Mouse (Mus musculus) cortical plate, adult 2 months (tissue): ENCODE results near the gene Gm44973.

ENCODE experiments used
- CTCF ChIP-seq: fragments of 200-500 bp; IDR thresholded peaks from 2 replicates; pipeline ENCODE4 v1.5.1; 2011; ENCODE audit warnings: mild to moderate bottlenecking, control low read depth, low read length; ENCODE audit not compliant: insufficient read depth; ENCODE audit errors: extremely low read depth
- POLR2A ChIP-seq: fragments of 200-500 bp; IDR thresholded peaks from 2 replicates; pipeline ENCODE4 v1.6.1; 2011; ENCODE audit warnings: mild to moderate bottlenecking, low read length, control low read depth; ENCODE audit not compliant: insufficient read depth; ENCODE audit errors: extremely low read depth

DNA sequence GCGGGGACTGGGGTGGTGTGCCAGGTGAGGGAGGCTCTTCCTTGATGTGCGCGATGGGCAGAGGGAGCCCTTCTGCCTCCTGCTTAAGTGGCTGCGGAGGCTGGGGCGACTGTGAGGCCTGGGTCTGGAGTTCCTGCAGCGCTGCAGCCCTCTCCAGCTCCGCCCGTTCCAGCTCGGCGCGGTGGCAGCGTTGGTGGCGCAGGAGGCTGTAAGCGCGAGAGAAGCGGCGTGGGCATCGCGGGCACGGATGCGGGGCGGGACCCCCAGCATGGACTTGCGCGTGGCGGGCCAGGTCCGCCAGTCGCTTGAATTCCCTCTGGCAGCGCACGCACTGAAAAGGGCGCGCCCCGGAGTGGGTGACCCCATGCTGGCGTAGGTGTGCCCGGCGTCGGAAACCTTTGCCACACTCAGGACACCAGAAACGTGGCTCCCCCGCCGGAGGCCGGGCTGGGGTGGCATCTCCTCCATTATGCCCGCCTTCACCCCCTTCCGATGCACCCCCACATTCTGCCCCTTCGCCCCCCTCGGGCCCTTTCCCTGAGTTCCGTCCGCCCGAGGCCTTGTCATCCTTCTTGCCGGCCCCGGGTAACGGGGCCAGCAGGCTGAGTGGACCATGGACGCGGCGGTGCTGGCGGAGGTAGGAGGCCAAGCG is 21.8 kb upstream of the Gm44973 start:
- no peak for TF ChIP-seq CTCF
- no peak for TF ChIP-seq POLR2A
